Mouse (Mus musculus) B cell, adult 2 months (primary cell): ENCODE data around the gene Gm45618.

ENCODE experiments used
- DNase-seq, 2 experiments: peaks; one replicate each; pipeline ENCODE4 v3.0.0; 2022

Gene Gm45618

GRCm38 (mm10) chr7:142093696-142094240 lies 26.8 kb downstream of the Gm45618 start:
- no peak for DNase-seq

- DNase-seq, result no peak
These were observed 27.5 kb downstream of the Gm45618 start for GRCm38 (mm10) chr7:142092991-142093390.

DNA sequence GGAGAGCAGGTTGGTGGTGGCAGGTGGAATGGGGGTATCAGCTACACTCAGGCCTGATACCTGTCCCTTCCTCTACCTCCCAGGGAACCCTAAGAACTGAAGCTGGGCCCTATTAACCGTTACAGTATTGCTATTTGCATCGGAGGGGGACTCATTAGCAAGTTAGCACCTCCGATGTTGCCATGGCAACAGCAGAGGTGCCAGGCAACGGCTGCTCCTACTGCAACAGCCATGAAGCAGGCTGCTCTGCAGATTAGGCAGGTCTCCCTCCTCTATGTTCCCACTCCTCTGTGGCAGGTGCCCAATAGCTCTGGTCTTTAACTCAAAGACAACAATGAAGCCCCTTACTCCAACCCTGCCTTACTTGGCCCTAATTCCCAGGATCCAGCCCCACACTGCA lies 28.7 kb downstream of the Gm45618 start:
- no peak for DNase-seq

GRCm38 (mm10) chr7:142089648-142090447 lies 30.7 kb downstream of the Gm45618 start:
- no peak for DNase-seq

DNA sequence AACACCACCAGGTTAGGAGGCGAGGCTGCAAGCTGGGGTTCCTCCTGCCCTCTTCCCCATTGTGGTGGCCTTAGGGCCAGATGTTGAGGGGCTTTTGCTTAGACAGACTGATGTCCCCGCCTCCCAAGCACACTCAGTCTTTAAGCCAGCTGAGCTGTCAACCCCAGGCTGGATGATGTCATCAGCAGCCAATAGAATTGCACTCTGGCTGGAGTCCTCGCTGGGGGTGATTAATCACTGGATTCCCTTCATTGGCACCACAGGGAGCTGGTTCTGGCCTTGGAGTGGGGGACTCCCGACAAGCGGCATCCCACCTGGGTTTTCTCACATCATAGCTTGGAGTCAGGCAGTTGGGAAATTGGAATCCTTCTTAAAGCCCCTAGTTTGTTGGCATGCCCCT lies 31.6 kb downstream of the Gm45618 start:
- no peak for DNase-seq

GRCm38 (mm10) chr7:142087069-142087652 lies 33.4 kb downstream of the Gm45618 start:
- DNase-seq, result no peak

- DNase-seq, result no peak
These were observed 34.2 kb downstream of the Gm45618 start for GRCm38 (mm10) chr7:142086159-142086905.

DNA sequence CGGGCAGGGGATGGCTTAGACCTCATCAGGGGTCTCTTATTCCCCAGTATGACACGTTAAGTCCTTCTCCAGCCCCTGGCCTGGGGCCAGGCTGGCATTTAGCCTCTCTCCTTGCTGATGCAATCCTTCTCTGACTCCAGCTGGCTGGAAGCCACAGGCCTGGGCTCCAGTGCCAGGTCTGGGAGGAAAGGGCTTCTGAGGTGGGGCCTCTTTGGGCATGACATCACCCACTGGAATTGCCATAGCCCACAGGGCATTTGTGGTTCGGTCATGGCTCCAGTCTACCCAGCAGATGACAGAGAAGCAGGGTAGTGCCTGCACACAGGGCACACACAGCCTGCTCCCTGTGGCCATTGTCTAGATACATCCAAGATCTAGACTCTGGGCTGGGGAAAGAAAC lies 35.7 kb downstream of the Gm45618 start:
- DNase-seq, result no peak

GRCm38 (mm10) chr7:142084395-142084794 lies 36.1 kb downstream of the Gm45618 start:
- no peak for DNase-seq

- DNase-seq, result no peak
These were observed 36.8 kb downstream of the Gm45618 start for GRCm38 (mm10) chr7:142083588-142084317.

GRCm38 (mm10) chr7:142082607-142083006 lies 37.9 kb downstream of the Gm45618 start:
- no peak for DNase-seq

DNA sequence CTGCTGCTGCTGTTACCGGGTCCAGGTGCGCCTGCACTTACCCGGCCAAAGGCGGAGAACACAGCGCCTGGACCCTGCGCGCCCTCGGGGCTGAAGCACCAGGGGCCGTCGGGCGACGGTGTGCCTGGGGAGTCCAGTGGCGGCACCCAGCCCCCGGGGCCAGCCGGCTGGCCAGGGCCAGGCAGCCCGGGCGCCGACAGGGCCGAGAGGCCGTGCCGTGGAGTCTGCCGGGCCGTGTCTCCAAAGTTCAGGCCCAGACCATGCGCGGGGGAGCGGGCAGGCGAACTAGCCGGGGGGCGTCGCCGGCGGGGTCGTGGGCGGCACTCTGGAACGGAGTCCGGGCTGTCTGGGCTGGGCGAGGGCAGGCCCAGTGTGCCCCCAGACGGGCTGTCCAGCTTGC lies 38.4 kb downstream of the Gm45618 start:
- no peak for DNase-seq

GRCm38 (mm10) chr7:142081736-142082135 lies 38.8 kb downstream of the Gm45618 start:
- no peak for DNase-seq

GRCm38 (mm10) chr7:142080876-142081275 lies 39.7 kb downstream of the Gm45618 start:
- DNase-seq, result no peak

- DNase-seq, result no peak
These were observed 41.2 kb downstream of the Gm45618 start for GRCm38 (mm10) chr7:142079365-142079764.

GRCm38 (mm10) chr7:142077138-142077537 lies 43.4 kb downstream of the Gm45618 start:
- DNase-seq, result no peak

- DNase-seq, result no peak
These were observed 46.2 kb downstream of the Gm45618 start for GRCm38 (mm10) chr7:142074146-142074886.

GRCm38 (mm10) chr7:142071717-142072116 lies 48.8 kb downstream of the Gm45618 start:
- DNase-seq, result no peak

DNA sequence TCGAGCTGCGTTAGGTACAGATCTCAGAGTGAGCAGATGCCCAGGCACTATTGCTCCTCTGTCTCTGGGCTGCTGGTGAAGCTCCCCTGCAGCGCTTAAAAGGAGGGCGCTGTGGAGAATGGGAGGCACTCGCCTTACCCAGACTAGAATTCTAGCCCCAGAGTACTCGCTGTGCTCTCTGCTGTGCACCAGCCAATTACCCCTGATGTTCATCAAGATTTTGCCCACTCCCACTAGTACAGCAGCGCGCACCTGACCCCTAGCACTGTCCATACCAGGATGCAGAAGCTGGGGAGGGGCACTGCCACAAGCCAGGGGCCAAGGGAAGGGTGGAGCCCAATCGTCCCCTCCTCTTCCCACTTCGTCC lies 49.3 kb downstream of the Gm45618 start:
- DNase-seq, result no peak

DNA sequence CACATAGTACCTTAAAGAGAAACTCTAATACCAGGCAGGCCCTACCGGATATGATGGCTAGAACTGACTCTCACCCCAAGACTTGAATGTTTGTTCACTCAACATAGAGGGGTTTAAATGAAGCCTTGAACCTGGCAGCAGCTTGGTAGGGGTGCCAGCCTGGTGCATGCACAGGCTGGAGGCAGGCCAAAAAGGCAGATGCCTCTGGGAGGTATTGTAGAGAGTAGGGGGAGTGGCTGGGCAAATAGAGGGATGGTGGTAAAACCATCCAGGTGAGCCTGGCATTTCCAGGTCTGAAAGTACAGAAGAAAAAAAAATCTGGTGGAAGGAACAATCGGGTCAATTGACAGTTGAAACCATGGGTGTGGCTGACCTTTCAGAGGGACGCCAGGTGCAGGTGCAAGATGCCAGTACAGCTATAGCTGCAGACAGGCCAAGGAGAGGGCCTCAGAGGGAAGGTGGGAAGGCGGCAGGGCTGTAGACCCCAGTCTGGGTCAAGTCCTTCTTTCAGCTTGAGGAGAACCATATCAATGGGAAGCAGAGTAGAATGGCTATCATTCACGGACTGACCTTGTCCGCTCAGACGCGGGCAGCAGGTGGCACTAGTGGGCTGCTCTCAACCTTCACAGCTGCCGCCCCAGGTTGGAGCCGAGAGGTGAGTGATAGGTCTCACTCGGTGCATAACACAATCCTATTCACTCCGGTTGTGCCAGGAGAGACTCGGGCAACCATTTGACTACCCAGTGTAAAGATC lies 49.9 kb downstream of the Gm45618 start:
- DNase-seq, result peak; percentile 75 to 78
